Mouse (Mus musculus) liver, embryonic 14 days (tissue): ENCODE measurements around the gene Phf19. TPM values are rescaled to one million over a fixed set of nuclear protein-coding genes. Genes with fewer than 3 reads are reported as not detected.

Experiments used
- polyA plus RNA-seq: library from polyadenylated mRNA; depleted of rRNA; stranded (reverse); fragments of >200 nt; gene quantifications from 2 replicates; pipeline ENCODE4 v1.2.3, GENCODE M21; 2012; rRNA removed

The Phf19 gene
- polyA plus RNA-seq = 3.5 and 3.9 TPM in 2 replicates

GRCm38 (mm10) chr2:34913218-34914068 lies at the start of gene Phf19:
Phf19 (minus strand) TSS chr2:34914026.

GRCm38 (mm10) chr2:34961481-34962036 lies 47.7 kb upstream of the Phf19 start, which contains the start of gene Traf1:
Traf1 (minus strand) TSS chr2:34961772.

GRCm38 (mm10) chr2:34874816-34875345 lies 38.9 kb downstream of the Phf19 start, which contains the start of gene Psmd5:
Psmd5 (minus strand) TSS chr2:34874968.

GRCm38 (mm10) chr2:34874271-34874670 lies 39.6 kb downstream of the Phf19 start, which contains the start of gene Cutal:
Cutal (plus strand) TSS chr2:34874396.

Other genes starting within 250 kb of the Phf19 start
- gene Gapvd1, start 158.8 kb downstream of the Phf19 start, polyA plus RNA-seq = 20.2 and 28.3 TPM in 2 replicates
- gene Hspa5, start 142.1 kb downstream of the Phf19 start, polyA plus RNA-seq = 266 and 271 TPM in 2 replicates
- 14.8 and 15.4 TPM in 2 replicates for gene Rabepk, start 114.1 kb downstream of the Phf19 start, polyA plus RNA-seq
- 28.9 and 33.4 TPM in 2 replicates for gene Fbxw2, start 87.7 kb downstream of the Phf19 start, polyA plus RNA-seq
- 0.02 TPM in 1 of 2 replicates, not detected in the other for gene Gm34653, start 81.0 kb downstream of the Phf19 start, polyA plus RNA-seq
- gene Cutal, start 39.6 kb downstream of the Phf19 start, polyA plus RNA-seq = 3.6 and 4.0 TPM in 2 replicates
- gene Psmd5, start 39.1 kb downstream of the Phf19 start, polyA plus RNA-seq = 36.7 and 37.7 TPM in 2 replicates
- gene Traf1, start 47.7 kb upstream of the Phf19 start, polyA plus RNA-seq = 0.08 and 0.24 TPM in 2 replicates
- 58.6 and 61.5 TPM in 2 replicates for gene Hc, start 147.4 kb upstream of the Phf19 start, polyA plus RNA-seq
- 16.5 and 17.9 TPM in 2 replicates for gene AI182371, start 187.5 kb upstream of the Phf19 start, polyA plus RNA-seq
- gene Cntrl, start 195.5 kb upstream of the Phf19 start, polyA plus RNA-seq = 11.9 and 13.6 TPM in 2 replicates